Mouse (Mus musculus) liver, postnatal 0 days (tissue): ENCODE measurements around the gene Vsx2. TPM values are rescaled to one million over a fixed set of nuclear protein-coding genes. Genes with fewer than 3 reads are reported as not detected.

ENCODE experiments used
- ATAC-seq: fragments of 200-750 bp; cut with Nextera tagmentation; 2 replicates; pipeline ENCODE4 v1.8.0; 2017; ENCODE audit warnings: mild to moderate bottlenecking, moderate library complexity
- DNase-seq: peaks from one replicate; pipeline ENCODE4 v3.0.0-alpha.2; 2016
- H3K27ac ChIP-seq: fragments of 300-500 bp; sonication (generic); 2 replicates; pipeline ENCODE4 v1.5.1; 2014; ENCODE audit warnings: antibody characterized with exemption, moderate library complexity, mild to moderate bottlenecking, low read depth
- H3K27me3 ChIP-seq: fragments of 300-500 bp; sonication (generic); 2 replicates; pipeline ENCODE4 v1.6.1; 2014; ENCODE audit warnings: low read length, control low read depth, mixed read lengths; ENCODE audit not compliant: insufficient read depth
- H3K36me3 ChIP-seq: fragments of 300-500 bp; sonication (generic); replicated peaks from 2 replicates; pipeline ENCODE4 v1.6.1; 2014; ENCODE audit warnings: mild to moderate bottlenecking, control low read depth, low read length, moderate library complexity, mixed read lengths; ENCODE audit not compliant: insufficient read depth
- H3K4me1 ChIP-seq: fragments of 300-500 bp; sonication (generic); 2 replicates; pipeline ENCODE4 v1.6.1; 2014; ENCODE audit warnings: antibody characterized with exemption, mild to moderate bottlenecking, control low read depth; ENCODE audit not compliant: insufficient read depth
- H3K4me2 ChIP-seq: fragments of 300-500 bp; sonication (generic); 2 replicates; pipeline ENCODE4 v1.6.1; 2014; ENCODE audit warnings: low read depth, mild to moderate bottlenecking, low read length, moderate library complexity, mixed read lengths
- H3K4me3 ChIP-seq: fragments of 300-500 bp; sonication (generic); 2 replicates; pipeline ENCODE4 v1.5.1; 2014; ENCODE audit warnings: low read depth, low read length
- H3K9ac ChIP-seq: fragments of 300-500 bp; sonication (generic); replicated peaks from 2 replicates; pipeline ENCODE4 v1.6.1; 2014; ENCODE audit warnings: mild to moderate bottlenecking, moderate library complexity
- H3K9me3 ChIP-seq: fragments of 300-500 bp; sonication (generic); 2 replicates; pipeline ENCODE4 v1.6.1; 2016; ENCODE audit warnings: mild to moderate bottlenecking, control low read depth, low read length, mixed read lengths
- CTCF ChIP-seq: sonication (generic); IDR thresholded peaks from 2 replicates; pipeline ENCODE4 v1.5.1; 2016; ENCODE audit warnings: antibody characterized with exemption, low read depth
- EP300 ChIP-seq: IDR thresholded peaks from 2 replicates; pipeline ENCODE4 v1.6.1; 2016; ENCODE audit warnings: antibody characterized with exemption, low read depth, mild to moderate bottlenecking
- WGBS: fragments of 180-500 bp; shearing (Covaris S2); extraction: QIAGEN DNeasy Blood & Tissue Kit; methylation state at CpG from one replicate; pipeline ENCODE4 v1.1.7; 2014; ENCODE audit not compliant: insufficient replicate concordance; 5-methylcytosine and 5-hydroxymethylcytosine counted together
- polyA plus RNA-seq: library from polyadenylated mRNA; unstranded; fragments of >200 nt; fragmentation: Nextera tagmentation; extraction: Ambion mirVana; gene quantifications from 2 replicates; pipeline ENCODE4 v1.2.1, GENCODE M21; 2015

Vsx2 gene
- polyA plus RNA-seq, 1 experiment from 2014 or later: not detected

- 0 out of 2 replicates have a peak, but pooled peaks cover 4% of the 10 kb centered on the region for H3K4me1 ChIP-seq
- H3K9me3 ChIP-seq: no peaks in the 10 kb centered on the region
- DNase-seq: no peak
- H3K27me3 ChIP-seq: peaks cover 71% of the 10 kb centered on the region
- no peak overlapping the region for H3K4me3 ChIP-seq
- WGBS: 3% methylated on average over 34 of the region's 34 CpGs
- no peak for TF ChIP-seq EP300
- TF ChIP-seq CTCF: no peak
- H3K36me3 ChIP-seq: no peaks in the 10 kb centered on the region
- no peak for ATAC-seq
- H3K4me2 ChIP-seq: no peak overlapping the region
- H3K9ac ChIP-seq: no peak overlapping the region
- no peak overlapping the region for H3K27ac ChIP-seq
Measured at GRCm38 (mm10) chr12:84570694-84571415, 1.3 kb downstream of the Vsx2 start.

- H3K27me3 ChIP-seq: peaks cover 71% of the 10 kb centered on the region
- ATAC-seq: no peak
- no peak overlapping the region for H3K4me3 ChIP-seq
Measured at GRCm38 (mm10) chr12:84571466-84572340, 2.1 kb downstream of the Vsx2 start.

GRCm38 (mm10) chr12:84572341-84572720 is 2.8 kb downstream of the Vsx2 start:
- H3K4me3 ChIP-seq: no peak overlapping the region
- 8% methylated on average over 7 of the region's 7 CpGs for WGBS
- H3K9me3 ChIP-seq: no peaks in the 10 kb centered on the region
- TF ChIP-seq CTCF: no peak
- no peak overlapping the region for H3K27ac ChIP-seq
- 0 out of 2 replicates have a peak, but pooled peaks cover 4% of the 10 kb centered on the region for H3K4me1 ChIP-seq
- ATAC-seq (no peak), DNase-seq (no peak)
- H3K9ac ChIP-seq: no peak overlapping the region
- H3K36me3 ChIP-seq: no peaks in the 10 kb centered on the region
- peaks cover 71% of the 10 kb centered on the region for H3K27me3 ChIP-seq
- H3K4me2 ChIP-seq: no peak overlapping the region

More at GRCm38 (mm10) chr12:84571466-84572340, 2.1 kb downstream of the Vsx2 start:
- DNase-seq: no peak
- no peaks in the 10 kb centered on the region for H3K36me3 ChIP-seq
- H3K4me2 ChIP-seq: no peak overlapping the region
- 3% methylated on average over 43 of the region's 43 CpGs for WGBS
- H3K9me3 ChIP-seq: no peaks in the 10 kb centered on the region
- no peak overlapping the region for H3K27ac ChIP-seq
- TF ChIP-seq CTCF: no peak
- TF ChIP-seq EP300: no peak
- 0 out of 2 replicates have a peak, but pooled peaks cover 4% of the 10 kb centered on the region for H3K4me1 ChIP-seq
- H3K9ac ChIP-seq: no peak overlapping the region

DNA sequence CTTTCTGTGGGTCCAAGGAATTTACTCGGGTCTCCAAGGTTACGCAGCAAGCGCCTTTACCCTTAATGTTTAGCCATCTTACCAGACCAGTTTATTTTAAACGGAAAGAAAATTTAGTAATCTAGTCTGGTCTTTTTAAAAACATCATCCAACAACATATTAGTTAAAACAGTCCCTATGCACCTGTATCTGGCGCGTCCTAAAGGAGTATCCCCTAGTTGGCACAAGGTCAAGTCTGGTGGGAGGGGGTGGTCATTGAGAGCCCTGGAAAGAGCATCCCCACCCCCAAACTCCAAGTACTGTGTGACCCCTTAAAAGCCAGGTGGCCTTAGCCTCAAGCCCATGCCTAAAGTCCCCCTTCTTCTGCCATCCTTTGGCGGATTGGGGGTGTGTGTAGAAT is 3.5 kb downstream of the Vsx2 start:
- no peak overlapping the region for H3K9ac ChIP-seq
- no peaks in the 10 kb centered on the region for H3K9me3 ChIP-seq
- DNase-seq (no peak), ATAC-seq (no peak)
- H3K4me3 ChIP-seq: no peak overlapping the region
- peaks cover 65% of the 10 kb centered on the region for H3K27me3 ChIP-seq
- TF ChIP-seq EP300: no peak
- no peak for TF ChIP-seq CTCF
- WGBS: 21% methylated on average over 7 of the region's 7 CpGs
- no peaks in the 10 kb centered on the region for H3K36me3 ChIP-seq
- no peak overlapping the region for H3K27ac ChIP-seq
- 0 out of 2 replicates have a peak, but pooled peaks cover 4% of the 10 kb centered on the region for H3K4me1 ChIP-seq
- no peak overlapping the region for H3K4me2 ChIP-seq

DNA sequence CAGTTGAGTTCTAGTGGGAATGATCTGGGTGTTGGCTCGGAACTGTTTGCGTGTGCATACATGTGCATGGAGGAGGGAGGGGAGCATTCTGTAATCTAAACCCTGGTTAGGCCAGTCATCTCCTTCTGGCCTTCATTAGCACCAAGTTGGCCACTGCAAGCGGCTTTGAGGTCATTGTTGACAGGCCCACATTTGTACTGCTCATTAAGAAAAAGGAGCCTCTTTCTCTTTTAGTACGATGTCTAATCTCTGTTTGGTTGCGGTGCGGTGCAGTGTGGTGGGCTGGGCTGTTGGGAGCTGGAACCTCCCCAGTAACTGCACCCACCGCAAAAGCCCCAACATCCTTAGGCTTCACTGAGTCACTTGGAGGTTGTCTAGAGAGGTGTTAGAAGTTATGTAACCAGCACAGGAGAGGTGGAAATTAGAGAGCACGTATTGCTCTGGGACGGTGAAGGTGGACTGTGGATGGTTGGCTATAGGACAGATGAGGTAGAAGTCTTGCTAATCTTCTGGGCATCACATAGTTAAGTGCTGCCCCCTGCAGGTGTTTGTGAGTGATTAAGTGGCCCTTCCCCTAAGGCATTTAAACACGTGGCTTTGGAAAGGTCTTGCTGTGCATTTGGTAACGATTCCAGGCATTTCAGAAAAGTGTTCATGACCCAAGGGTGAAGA is 8.3 kb downstream of the Vsx2 start:
- Histone ChIP-seq H3K4me1 (no peaks in the 10 kb centered on the region), H3K4me2 (no peak overlapping the region), H3K27me3 (peaks cover 19% of the 10 kb centered on the region), H3K9me3 (no peaks in the 10 kb centered on the region), H3K36me3 (no peaks in the 10 kb centered on the region), H3K27ac (no peak overlapping the region), H3K9ac (no peak overlapping the region), H3K4me3 (no peak overlapping the region)
- DNase-seq (no peak), ATAC-seq (no peak)
- peak; percentile 17; the same call in 1 of the 2 replicates for TF ChIP-seq CTCF
- no peak for TF ChIP-seq EP300
- 70% methylated on average over 11 of the region's 11 CpGs for WGBS

GRCm38 (mm10) chr12:84578440-84578770 is 8.8 kb downstream of the Vsx2 start:
- Histone ChIP-seq H3K9ac (no peak overlapping the region), H3K36me3 (no peaks in the 10 kb centered on the region), H3K4me2 (no peak overlapping the region), H3K27ac (no peak overlapping the region), H3K4me3 (no peak overlapping the region), H3K27me3 (peaks cover 14% of the 10 kb centered on the region), H3K9me3 (no peaks in the 10 kb centered on the region), H3K4me1 (no peaks in the 10 kb centered on the region)
- ATAC-seq: no peak
- 34% methylated on average over 5 of the region's 5 CpGs for WGBS
- no peak for DNase-seq
- no peak for TF ChIP-seq EP300
